Mouse (Mus musculus) heart, postnatal 10 days (tissue): Measurements from ENCODE around the gene Rnf24. TPM values are rescaled to one million over a fixed set of nuclear protein-coding genes. Genes with fewer than 3 reads are reported as not detected.

Experiments used
- DNase-seq, 2 experiments: peaks; one replicate each; pipeline ENCODE4 v3.0.0; 2021
- intact Hi-C: fragments of 180-260 bp; cut with DNase I; formaldehyde crosslinking; loops from one replicate; pipeline ENCODE4 v1.15.1; 2025
- total RNA-seq, 2 experiments: library from RNA; stranded (reverse); gene quantifications; 2 replicates each; pipeline ENCODE4 v1.2.3; 2021

Rnf24 gene
- 1 to 10 TPM; 5.4 to 6.8 TPM for total RNA-seq

DNA sequence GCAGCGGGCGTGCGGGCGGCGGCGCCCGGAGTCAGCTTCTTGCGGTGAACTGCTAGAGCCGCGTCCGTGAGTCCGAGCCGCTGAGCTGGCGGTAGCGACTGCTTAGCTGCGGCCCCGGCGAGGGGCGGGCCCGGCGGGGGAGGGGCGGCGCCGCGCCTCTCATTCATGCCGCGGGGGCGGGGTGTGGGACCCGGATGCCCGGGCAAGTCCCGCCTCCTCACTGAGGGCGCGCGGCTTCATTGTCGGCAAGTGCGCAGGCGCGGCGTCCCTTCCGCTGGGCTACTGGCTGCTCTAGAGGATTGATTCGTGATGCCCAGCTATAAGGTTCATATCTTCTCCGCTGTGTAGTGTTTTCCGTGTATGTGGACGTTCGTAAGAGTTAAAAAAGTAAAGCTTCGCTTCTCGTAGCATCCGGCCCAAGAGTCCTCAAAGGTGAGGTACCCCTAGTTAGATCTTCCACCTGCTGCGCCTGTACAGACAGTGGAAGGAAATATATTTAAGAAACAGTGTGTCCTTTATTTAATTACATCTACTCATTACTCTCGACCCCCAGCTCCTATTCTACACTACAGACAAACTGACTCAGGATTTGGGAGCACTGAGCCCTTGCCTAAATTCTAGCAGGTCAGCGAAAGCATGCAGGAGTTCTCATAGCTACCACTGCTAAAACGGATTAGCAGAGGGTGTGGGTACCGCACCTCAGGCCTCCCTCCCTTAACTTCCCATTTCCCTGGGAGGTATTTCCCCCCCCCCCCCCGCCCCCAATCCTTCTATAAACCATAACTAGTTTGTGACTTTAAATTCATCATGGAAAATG lies at the start of gene Rnf24:
Rnf24 (minus strand) TSS at position 146 of the 817 bp plus-strand sequence.
- intact Hi-C loops, result no loop called here
- peak; percentile 99 for DNase-seq

- intact Hi-C loops, result loop anchor here (5.0 kb wide), 1 partner anchor 45 kb away; no protein-coding TSS in a partner anchor
- DNase-seq, result peak; percentile 78 to 82
These were observed 49.3 kb upstream of the Rnf24 start for GRCm38 (mm10) chr2:131401794-131402495.

DNA sequence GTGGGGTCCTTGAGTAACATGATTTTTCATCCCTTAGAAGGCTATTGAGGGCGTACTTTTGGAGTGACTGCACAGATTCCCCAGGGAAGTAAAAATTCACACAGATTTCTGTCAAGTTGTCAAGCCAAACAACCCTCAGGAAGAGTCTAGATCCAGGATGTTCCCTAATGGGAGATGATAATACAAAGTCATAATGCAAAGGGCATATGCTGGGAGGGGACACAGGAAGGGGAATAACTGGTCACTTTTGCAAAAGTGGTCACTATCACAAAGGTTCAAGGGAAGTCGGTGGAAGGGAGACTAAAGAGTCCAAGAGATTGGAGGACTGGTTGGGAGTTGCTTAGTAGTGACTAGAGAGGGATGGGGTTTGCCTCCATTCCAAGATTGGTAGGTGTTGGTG lies 48.2 kb upstream of the Rnf24 start:
- intact Hi-C loops, result loop anchor here (5.0 kb wide), 1 partner anchor 44 kb away; no protein-coding TSS in a partner anchor
- no peak for DNase-seq

DNA sequence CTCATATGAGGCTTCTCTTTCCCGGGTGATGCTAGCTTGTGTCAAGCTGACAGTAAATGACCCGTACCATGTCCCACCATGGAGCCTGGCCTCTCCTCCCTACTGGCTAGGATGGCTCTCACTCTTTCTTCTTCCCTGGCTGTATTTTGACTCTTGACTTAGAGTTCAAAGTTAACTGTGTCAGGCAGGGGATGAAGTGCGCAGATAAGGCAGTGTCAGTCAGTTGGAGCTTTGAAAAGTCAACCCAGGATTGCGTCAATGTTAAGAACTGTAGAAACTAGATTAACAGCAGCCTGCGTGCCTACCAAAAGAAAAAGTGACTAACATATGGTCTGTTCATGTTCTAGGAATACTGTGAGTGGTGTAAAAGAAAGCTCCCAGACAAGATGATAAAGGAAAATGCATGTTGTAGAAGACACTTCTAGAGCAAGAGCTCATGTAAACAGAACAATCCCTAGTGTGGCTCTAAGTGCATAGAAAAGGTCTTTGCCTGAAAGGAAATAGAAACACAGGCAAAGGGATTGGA lies 44.7 kb upstream of the Rnf24 start:
- DNase-seq, result no peak
- intact Hi-C loops, result no loop called here

DNA sequence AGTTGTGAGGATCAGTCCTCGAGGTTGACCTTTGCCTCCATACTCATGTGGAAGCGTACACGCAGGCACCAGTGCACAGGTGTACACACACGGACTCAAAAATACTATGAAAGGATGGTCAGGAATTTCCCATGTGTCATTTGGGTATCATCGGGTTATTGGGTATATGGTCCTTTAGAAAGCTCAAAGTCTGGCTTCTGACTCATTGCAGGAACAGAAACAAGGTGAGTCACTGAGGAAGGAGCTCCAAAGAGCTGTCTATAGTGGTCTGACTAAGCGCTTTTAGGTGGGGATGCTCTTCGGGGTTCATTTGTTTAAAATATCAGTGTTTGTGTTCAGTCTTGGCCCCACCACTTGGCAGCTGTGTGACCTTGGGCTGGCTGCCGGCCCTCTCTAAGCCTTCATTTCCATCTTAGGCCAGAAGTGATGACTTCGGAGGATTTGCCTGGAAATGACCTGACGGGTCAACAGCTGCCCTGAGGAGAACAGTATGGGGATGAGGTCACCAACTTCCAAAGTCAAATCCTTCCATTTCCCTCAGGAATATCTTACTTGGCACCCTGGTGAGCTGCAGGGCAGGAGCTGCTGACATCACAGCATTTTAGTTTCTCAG lies 33.8 kb upstream of the Rnf24 start:
- no peak for DNase-seq
- intact Hi-C loops, result no loop called here

GRCm38 (mm10) chr2:131385176-131385575 lies 32.5 kb upstream of the Rnf24 start:
- DNase-seq, result no peak
- intact Hi-C loops, result no loop called here

DNA sequence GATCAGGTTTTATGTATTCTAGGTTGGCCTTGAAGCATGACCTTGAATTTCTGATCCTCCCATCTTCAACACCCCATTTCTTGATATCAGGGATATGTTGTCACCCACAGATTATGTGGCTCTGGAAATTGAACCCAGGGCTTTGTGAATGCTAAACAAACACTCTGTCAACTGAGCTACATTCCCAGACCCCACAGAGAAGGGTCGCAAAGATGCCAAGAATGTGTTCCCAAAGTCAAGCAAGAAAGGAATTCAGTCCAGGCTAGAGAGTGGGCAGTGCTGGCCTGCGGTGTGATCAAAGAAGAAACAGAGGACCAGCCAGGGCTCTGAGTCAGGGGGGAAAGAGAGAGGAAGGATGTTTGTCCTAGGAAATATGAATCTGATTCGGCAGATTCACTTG lies 26.8 kb upstream of the Rnf24 start:
- intact Hi-C loops, result no loop called here
- no peak for DNase-seq

GRCm38 (mm10) chr2:131378872-131379271 lies 26.2 kb upstream of the Rnf24 start:
- intact Hi-C loops, result no loop called here
- no peak for DNase-seq

DNA sequence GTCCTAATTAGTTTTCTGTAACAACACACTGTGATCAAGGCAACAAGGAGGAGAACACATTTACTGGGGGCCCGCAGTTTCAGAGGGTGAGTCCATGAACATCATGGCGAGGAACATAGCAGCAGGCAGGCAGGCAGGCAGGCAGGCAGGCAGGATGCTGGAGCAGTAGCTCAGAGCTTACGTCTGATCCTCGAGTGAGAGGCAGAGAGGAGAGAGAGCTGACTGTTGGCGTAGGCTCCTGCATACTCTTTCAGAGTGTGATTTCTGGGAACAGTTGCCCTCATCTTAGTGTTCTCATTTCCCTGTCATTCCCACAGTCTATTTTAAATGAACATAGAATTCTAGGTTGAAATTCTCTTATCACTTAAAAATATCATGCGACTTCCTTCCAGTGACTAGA lies 24.4 kb upstream of the Rnf24 start:
- no peak for DNase-seq
- intact Hi-C loops, result no loop called here

- DNase-seq, result no peak
- intact Hi-C loops, result no loop called here
These were observed 21.0 kb upstream of the Rnf24 start for GRCm38 (mm10) chr2:131373656-131374055.

DNA sequence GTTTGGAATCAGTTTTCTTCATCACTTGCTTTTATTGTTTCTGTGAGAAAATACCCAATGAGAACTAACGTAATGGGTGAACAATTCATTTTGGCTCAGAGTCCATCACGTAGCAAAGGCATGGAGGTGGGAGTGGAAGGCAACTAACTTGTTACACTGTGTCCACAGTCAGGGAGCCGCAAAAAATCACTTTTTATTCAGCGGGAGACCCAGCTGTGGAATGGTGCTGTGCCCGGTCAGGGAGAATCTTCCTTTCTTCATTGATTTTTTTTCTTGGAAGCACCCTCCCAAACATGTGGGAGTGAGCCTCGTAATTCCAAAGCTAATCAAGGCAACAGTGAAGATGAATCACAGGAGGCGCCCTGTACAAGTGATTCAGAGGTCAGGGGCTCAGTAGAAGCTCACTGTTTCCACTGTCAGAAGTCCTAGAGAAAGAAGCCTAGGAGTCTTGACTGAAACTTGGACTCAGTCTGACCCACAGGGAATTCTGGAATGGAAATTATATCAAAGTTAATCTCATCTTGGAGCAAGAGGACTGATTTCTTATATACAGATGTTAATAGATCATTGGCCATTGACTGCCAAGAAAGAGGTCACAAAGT lies 19.7 kb upstream of the Rnf24 start:
- DNase-seq, result no peak
- intact Hi-C loops, result no loop called here

DNA sequence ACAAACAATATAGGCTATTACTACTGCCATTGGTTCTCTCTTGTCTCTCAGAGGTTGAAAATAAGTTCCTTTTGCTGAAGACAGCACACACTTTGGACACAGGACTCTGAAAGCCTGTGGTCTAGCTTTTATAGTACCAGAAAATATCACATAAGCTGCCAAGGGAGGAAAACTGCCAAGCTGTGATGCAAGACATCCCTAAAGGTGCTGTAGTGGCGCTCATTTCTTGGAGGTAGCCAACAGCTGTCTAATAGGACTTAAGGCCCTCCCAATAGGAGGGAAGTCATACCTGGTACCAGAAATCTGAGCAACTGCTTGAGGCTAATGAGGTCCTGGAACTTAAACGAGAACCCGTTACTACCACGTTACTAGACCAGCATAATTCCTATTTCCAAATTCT lies 19.1 kb upstream of the Rnf24 start:
- no peak for DNase-seq
- intact Hi-C loops, result no loop called here

- no peak for DNase-seq
- intact Hi-C loops, result no loop called here
These were observed 18.1 kb upstream of the Rnf24 start for GRCm38 (mm10) chr2:131370828-131371227.

- intact Hi-C loops, result no loop called here
These were observed 12.0 kb upstream of the Rnf24 start for GRCm38 (mm10) chr2:131364689-131365088.

GRCm38 (mm10) chr2:131358481-131358880 lies 5.8 kb upstream of the Rnf24 start:
- intact Hi-C loops, result loop anchor here (2.0 to 5.0 kb wide), 2 partner anchors 44 to 58 kb away; no protein-coding TSS in a partner anchor
- no peak for DNase-seq

More at GRCm38 (mm10) chr2:131364689-131365088, 12.0 kb upstream of the Rnf24 start:
- no peak for DNase-seq

DNA sequence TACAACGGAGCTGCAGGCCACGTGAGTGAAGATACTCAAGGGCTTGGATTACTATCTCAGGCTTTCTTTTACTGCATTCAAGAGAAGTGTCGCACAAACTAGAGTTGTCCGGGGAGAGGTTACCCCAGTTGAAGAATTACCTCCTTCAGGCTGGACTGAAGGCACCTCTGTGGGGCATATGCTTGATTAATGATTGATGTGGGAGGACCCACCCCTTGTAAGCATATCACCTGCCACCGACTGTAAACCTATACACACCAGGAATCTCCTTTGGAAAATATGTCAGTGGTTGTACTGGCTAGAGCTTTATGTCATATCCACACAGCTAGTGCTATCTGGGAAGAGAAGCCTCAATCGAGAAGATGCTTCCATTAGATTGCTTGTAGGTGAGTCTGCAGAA lies 1.4 kb upstream of the Rnf24 start:
- DNase-seq, result no peak
- intact Hi-C loops, result no loop called here

- intact Hi-C loops, result no loop called here
- no peak for DNase-seq
These were observed 848 bp upstream of the Rnf24 start for GRCm38 (mm10) chr2:131353564-131353915.

GRCm38 (mm10) chr2:131351968-131352746 lies 535 bp downstream of the Rnf24 start:
- intact Hi-C loops, result no loop called here
- DNase-seq, result no peak

DNA sequence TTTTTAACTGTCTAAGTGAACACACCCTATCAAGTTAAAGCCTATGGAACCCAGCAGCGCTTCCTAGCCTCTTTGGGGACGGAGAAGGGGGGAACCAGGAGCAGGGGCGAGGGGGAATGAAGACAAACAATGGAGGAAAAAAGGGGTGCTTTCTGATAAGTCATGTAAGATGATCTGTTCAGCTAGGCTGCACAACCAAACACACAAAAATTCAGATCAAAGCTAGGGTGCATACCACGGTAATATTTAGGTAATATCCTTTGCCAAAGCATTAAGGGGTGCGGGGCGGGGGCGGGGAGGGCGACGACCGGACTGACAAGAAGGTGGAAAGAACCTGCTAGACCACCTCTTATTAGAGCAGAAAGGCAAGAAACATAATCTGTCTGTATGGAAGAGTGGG lies 1.2 kb downstream of the Rnf24 start:
- no peak for DNase-seq
- intact Hi-C loops, result no loop called here

GRCm38 (mm10) chr2:131350301-131350700 lies 2.4 kb downstream of the Rnf24 start:
- intact Hi-C loops, result no loop called here
- no peak for DNase-seq
